Mouse (Mus musculus) adrenal gland, postnatal 10 days (tissue): ENCODE measurements around the gene Ubqln1. TPM values are rescaled to one million over a fixed set of nuclear protein-coding genes. Genes with fewer than 3 reads are reported as not detected.

ENCODE experiments used
- DNase-seq: peaks from one replicate; pipeline ENCODE4 v3.0.0; 2021; ENCODE audit warnings: mixed read lengths
- total RNA-seq, 2 experiments: library from RNA; stranded (reverse); gene quantifications; 2 replicates each; pipeline ENCODE4 v1.2.3; 2021

Gene Ubqln1
- total RNA-seq, 2 experiments from 2014 or later: 89.6 to 93.1 TPM

DNA sequence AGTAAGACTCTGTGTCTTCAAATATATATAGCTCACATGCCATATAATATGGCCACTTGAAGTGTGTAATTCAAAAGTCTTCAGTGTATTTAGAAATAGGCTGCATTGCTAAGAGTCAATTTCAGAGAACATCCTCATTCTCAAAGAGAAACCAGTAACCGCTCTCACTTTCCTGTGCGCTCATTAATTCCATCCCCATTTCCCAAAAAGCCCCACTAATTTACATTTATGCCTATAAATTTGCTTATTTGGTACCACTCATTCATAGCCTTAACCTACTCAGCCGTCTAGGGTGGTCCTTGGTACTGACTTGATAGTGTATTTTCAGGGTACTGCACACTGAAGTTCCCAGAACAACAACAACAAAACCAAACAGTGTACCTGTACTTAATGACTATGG lies 13.5 kb downstream of the Ubqln1 start:
- no peak for DNase-seq

DNA sequence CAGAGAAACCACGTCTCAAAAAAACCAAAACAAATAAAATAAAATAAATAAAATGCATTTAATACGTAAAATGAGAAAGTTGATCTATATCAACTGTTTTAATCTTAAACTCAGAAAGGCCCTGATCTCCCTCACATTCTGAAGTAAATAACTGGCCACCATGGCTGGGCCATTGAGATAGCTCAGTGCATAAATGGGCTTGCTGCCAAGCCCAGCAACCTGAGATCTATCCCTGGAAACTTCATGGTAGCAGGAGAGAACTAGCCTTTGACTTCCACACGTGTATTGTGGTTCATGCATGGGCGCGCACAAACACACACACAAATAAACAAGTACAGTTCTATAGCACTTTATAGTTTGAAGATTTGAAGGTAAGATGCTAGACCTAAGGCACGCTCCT lies 14.1 kb downstream of the Ubqln1 start:
- no peak for DNase-seq

DNA sequence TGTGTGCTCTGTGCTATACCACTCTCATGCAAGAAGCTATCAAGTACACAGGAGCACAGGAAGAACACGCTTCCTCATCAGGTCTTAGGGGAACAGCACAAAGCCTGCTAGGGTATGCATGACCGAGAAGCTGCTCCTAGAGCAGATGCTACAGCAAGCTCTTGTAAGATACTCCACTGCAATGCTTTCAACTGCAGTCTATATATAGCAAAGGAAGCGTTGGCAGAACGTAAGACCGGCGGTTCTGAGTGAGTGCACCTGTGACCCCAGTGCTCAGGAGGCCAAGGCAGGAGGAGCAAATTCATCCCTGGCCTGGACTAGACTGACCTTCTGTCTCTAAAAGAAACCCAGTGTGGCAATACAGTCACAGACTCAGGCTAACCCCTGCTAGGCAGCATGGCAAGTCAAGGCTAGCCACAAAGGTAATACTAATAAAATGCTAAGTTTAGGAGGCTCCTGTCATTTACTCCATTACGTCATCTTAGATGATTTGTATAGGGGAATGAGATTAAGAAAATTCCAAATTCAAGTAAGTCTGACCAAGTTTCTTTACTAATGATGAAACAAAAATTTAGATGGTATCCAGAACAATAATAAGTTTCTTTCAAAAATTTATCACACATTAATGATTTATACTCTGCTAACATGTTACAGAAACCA lies 17.3 kb downstream of the Ubqln1 start:
- no peak for DNase-seq

DNA sequence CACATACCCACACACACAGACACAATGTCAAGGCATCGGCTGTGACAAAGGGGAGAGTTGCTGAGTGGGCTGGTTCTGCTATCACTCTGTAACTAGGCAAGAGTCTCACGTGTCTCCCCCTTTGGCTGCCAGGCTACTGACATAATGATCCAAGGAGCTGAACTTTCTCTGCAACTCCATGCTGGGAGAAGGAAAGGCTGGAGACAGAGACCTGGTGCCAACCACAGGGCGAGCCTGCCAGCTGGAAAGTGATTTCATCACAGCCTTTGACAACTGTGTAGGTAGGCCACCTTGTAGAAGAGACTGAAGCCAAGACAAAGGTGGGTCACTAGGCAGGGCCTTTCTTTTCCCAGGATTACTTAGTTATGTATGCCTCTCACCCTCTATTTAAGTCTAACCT lies 18.2 kb downstream of the Ubqln1 start:
- DNase-seq: peak; percentile 69

DNA sequence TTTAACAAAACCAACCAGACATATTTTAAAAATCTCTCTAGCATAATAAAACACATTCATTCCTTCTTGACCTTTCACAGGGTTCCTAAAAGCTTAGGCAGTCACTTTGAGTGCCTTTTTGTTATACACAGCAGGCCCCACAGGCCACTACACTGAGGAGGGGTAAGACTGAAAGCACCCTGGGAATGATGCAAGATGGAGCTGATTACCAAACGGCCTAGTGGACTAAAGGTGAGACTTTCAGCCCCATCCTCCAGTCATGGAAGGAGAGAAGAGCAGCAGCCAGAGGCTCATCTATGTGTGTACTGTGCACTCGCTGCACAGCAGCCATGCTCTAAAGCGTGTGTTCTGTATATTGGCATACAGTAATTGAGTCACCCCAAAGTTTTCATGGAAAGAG lies 20.5 kb downstream of the Ubqln1 start:
- DNase-seq: peak; percentile 44

DNA sequence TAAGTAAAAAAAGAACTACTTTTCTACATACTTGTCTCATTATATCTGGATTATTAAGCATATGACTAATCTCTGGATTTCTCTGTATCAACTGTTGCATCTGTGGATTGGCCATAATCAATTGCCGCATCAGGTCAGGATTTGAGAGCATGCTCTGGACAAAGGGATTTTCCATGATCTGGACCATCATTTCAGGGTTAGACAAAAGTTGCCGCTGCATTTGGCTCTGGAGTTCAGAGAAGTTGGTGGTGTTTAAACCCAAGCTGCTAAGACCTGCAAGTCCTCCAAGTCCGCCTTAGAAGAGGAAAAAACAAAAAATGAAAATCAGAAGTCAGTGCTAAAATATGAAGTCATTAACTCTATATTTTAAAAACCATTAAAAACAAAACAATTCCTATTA lies 22.2 kb downstream of the Ubqln1 start:
- DNase-seq: no peak

DNA sequence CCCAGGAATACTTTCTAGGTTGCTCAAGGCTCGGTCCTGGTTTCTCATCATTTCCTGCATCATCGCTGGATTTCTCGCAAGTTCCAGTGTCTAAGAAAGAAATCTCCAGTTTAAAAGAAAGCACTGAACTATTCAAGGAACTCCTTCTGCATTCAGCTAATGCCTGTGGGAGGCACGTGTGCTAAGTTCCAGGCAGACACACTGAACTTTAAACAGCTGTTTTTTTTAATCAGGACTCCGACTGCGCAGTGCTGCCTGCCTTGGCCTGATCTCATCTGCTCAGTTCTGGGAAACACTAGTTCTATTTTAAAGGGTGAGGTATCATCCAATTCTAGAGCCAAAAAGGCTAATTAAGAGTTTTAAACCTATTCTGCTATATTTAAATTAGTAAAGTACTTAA lies 23.3 kb downstream of the Ubqln1 start:
- no peak for DNase-seq

DNA sequence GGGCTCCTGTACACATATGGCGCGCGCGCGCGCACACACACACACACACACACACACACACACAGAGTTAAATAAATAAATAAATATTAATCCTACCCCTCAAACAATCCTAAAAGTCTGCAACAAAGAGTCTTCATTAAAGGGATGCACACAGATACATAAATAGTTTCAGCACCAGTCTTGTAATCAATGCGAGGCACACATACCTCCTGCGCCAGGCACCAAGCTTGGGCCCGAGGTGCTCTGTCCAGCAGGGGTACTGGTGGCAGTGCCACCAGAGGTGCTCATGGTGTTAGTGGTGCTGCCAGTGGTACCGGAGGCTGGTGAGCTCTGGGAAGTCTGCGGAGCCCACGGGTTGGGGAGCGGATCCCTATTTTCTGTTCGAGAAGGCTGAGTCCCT lies 23.9 kb downstream of the Ubqln1 start:
- no peak for DNase-seq

DNA sequence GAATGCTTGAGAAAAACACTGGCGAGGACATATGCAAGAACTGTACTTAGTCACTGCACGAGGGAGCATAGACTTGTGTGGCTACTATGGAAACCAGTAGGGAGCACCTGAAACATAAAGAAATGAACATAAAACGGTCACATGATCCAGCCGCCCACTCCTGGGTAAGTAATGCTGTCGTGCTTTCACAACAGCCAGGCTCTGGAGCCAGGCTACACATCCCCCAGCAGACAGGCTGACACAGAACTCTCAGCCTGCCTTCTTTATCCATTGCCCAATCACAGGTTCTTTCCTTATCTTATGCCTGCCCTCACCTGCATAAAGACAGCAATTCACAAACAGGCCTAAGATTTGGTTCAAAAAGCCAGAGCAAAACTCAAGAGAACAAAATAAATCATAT lies 26.0 kb downstream of the Ubqln1 start:
- DNase-seq: no peak

DNA sequence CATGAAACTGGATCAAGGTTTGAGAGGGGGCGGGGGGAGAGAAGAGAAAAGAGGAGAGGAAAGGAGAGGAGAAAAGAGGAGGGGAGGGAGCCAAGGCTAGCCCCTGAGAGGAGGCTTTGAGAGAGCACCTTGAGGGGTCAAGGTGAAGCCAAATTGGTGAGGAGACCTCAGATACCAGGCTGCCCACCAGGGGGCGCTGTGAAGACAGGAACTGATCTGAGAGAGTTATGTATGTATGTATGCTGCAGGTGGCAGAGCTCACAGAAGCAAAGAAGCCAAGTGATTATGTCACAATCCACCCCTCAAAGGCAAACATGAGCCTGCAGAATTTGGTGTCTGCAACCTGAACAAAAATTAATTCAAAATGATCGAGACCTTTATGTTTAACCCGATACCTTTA lies 27.0 kb downstream of the Ubqln1 start:
- peak; percentile 93 for DNase-seq

DNA sequence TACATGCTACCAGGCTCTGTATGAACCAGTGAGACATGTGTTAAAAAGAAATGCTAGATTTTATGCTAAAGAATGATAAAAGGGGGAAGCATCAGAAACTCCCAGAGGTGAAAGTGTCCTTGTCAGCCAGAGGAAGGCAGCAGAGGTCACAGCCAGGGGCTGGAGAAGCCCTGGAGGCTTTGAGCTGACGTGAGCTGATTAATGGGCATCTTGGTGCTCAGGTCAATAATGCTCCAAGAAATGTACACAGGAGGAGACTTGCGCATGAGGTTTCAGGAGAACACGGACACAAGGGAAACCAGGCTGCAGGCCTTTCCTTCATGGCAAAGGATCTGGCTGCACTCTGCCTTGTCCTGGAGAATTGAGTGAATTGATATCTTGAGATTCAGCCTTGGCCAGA lies 27.7 kb downstream of the Ubqln1 start:
- DNase-seq: no peak

DNA sequence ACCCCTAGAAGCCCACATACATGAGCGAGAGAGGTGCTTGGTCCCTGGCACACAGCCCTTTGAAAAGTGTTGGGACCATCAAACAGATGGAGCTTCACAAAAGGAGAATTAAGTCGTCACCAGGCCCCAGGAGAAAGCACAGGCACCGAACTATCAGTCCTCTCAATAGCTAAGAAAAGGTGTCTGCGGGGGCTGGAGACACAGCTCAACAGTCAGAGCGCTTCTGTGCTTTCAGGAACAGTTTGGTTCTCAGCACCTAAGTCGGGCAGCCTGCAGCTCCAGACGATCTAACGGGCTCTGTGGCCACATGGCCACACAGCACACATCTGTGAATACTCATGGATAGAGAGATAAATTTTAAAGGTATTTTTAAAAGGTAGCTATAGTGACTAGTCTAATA lies 29.2 kb downstream of the Ubqln1 start:
- DNase-seq: no peak

DNA sequence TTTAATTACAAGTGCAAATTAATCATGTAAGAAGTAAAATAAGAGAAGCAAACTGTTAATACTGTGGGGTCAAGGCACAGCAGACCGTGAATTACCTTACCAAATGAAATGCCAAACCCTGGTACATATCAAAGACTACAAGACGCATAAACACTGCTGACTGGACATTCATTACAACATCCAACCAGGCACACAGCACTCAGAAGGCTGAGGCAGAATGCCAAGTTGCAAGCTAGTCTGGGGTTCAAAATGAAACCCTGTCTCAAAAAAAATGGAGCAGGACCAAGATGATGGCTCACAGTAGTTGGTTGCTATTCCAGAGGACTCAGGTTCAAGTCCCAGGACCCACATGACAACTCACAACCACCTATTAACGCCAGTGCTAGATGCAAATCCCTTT lies 31.3 kb downstream of the Ubqln1 start:
- DNase-seq: peak; percentile 43

DNA sequence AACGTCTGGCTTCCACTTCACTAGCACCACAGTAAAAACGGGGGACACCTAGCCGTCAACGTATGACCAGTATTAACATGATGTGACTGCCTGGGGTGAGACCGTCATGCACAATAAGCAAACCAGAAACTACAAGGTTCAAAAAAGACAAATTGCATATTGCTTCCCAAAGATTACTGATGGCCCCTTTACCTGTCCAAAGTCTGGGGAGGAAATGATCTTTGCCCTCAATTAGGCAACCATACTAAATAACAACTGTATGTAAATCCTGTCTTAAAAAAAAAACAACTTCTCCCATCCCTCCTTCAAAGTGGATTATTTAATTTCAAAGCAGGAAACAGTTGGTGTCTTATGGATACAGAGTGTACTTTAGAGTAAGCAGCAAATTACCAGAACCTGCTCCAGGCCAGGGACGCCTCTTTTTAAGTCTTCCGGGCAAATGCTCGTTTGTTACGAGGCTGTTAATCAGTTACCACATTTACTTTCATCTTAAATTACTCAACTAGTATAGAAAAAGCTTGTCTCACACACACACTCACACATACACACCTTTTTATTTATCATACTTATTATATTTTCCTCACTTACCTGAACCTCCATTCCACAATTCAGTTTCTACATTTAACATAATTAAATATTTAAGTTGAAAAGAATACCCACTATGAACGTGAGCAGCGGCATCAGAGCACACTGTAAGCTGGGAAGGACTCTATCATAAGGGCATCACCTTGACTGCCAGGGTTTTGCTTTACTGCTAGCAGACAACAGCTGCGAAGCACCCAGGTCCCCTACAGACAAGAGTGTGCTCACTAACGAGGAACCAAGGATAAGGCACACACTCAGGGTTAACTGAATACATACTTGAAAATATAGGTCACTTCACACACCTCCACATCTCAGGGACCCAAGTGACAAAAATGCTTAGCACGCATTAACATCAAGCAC lies 33.6 kb downstream of the Ubqln1 start:
- no peak for DNase-seq

DNA sequence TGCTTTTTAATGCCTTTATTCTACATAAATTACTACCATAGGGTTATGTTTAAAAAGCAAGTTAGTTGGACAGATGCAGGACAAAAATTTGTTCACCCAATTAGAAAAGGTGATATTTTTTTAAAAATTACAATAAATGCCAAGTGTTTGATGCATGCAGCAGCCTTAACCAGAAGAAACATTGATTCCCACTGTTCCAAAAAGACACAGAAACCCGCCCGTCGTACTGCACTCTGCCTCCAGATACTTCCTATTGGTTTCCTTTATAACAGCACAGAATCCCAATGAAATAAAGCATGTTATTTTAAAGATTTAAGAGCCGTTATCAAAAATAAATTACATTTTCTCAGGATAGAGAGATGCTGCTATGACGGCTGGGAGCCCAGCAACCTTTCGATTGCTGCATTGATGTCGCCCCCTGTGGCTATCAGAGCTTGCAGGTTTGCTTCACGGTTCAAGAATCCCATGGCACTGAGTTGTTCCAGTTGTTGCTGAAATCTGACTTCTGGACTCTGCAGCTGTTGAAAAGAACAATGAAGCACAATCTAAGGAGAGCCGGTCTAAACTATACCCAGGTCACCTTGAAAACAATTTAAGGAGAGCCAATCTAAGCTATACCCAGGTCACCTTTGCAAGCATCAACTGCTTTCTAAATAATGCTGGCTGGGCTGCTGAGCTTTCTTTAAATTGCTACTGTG lies 37.8 kb downstream of the Ubqln1 start:
- DNase-seq: peak; percentile 99

DNA sequence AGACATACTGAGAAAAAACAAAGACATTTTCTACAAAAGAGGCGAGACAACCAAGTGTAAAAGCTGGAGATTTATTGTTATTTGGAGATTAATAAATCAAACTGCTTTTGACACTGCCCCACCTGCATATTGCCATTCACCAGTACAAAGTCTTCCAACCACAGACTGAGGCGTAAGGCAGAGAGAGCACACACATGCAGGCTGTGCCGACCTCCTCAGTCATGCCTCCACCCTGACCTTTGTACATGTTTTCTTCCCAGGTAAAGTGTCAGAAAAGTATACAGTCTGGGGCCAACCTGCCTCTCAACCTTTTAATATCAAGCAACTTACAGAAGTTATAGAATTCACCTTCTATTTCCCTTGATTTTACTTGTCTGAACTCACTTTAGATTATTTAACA lies 39.3 kb downstream of the Ubqln1 start:
- no peak for DNase-seq

DNA sequence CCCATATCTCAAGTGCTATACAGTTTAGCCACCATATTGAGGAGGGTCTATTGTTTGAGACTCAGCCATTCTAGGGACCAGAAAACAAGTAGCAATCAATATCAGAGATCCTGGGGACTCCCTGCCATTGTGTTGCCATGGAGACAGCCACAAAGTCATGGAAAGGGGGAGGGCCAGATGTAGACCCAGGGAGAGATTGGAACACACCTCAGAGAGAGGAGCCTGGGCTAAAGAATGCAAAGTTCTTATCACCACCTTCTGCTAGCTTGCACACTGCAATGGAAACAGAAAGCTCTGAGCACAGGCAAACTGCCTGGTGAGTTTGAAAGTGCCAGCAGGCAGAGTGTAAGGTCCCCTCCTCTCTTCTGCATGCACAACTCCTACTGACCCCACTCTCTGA lies 47.3 kb downstream of the Ubqln1 start:
- no peak for DNase-seq

DNA sequence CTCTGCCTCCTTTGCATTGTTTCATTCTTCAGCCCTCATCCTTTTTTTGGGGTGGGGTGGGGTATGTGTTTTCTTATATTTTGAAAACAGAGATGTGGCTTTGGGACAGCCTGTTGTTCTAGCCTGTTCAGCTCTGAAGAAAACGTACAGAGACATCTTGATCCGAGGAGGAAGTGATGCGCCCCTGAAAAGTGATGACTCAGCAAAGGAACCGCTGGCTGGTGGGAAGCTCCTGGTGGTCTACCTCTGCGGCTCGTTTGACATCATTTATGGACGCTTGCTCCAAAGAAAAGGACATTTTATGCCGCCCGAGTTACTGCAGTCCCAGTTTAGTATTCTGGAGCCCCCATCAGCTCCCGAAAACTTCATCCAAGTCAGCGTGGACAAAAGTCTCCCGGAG lies 52.1 kb downstream of the Ubqln1 start:
- DNase-seq: no peak

DNA sequence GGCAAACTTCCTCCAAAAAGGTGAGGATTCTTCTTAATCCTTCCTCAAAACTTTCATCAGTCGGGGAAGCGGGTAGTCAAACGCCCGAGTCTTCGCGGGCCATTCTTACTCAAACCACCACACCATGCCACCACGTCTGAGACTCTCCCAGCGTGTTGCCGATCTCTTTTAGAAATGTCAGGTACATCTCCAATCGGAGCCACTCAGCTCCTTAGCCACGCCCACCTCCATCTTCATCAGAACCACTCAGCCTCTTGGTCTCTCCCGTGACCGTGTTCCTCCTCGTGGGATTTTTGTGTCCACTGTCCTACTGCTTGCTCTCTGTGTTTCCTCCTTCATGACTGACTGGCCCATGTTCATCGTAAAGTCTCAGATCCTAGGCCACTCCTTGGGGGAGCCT lies 54.7 kb downstream of the Ubqln1 start:
- no peak for DNase-seq

DNA sequence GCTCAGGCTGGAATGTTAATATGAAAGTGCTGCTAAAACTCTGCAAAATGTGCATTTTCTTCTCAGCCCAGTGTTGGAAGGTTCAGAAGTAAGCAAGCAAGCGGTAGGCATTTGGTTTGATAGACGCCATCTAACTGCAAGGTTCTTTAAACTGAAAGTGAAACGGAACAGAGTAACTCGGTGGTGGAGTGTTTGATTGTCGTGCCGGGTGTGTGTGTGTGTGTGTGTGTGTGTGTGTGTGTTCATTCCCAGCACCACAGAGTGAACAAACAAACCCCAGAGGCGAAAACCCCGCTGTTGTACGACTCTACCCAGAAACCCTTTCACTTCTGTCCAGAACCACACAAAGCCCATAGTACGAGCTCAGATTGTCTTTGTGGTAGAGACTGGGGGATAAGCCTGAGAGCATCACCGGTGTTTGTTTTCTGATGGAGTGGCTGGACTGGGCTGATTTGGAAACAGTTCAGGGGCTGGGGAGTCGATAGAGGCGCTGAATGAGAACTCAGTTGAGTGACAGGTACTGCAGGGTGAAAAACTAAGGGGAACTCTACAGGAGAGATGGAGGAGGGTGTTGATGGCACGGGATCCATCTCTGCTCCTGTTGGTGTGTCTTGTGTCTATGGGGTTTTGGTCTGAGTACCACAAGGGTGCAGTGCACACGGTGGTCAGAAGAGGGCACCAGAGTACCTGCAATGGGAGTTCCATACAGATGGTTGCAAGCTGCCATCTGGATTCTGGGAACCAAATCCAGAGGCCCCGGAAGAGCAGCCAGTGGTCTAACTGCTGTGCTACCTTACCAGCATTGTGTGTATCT lies 57.1 kb downstream of the Ubqln1 start:
- DNase-seq: peak; percentile 93

DNA sequence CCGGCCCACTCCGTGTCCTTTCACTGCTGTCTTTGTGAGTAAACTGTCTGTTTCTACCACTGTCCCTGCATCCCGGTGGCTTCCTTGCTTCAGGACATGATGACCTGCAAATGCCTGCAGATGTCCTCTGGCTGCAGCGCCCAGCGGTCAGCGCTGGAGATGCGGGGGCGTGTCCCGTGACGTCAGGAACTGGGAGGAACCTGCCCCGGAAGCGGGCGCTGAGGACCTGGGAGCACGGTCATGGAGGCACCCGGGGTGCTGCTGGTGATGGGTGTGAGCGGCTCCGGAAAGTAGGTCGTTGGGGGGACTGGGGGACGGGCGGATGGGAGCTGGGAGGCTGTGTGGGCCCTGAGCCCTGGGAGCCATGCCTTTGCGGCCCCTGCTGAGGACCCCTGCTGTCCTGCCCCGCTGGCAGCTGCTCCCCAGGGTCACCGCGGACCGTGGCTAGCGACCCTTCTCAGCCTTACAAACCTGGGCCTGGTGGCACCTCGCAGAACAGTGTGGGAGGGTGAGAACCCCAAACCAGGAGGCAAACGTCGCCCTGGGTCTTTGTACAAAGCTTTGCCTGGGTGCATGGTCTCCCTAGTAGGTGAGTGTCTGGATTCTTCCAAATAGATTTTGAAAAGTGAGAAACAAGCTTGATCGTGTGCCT lies 57.9 kb downstream of the Ubqln1 start, which contains the start of gene Idnk:
Idnk (plus strand) TSS at position 203 of the 652 bp plus-strand sequence.
- DNase-seq: peak; percentile 95

DNA sequence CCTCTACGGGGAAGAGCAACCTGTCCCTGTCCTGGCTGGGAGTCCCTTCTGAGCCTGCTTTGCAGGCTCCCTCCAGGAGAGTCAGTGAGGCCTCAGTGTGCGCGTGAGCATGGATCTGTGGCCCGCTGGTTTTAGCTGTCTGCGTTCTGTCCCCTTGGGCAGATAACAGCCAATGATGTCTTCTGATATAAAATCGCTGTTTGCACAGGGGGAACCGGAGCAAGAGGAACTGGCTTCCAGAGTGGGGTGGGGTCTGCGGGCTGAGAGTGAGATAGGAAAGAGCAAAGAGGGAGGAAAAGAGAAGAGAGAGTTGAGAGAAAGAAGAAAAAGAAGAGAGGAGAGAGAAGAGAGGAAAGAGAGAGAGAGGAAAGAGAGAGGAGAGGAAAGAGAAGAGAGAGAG lies 58.4 kb downstream of the Ubqln1 start:
- no peak for DNase-seq
